Mouse (Mus musculus): ENCODE measurements around the gene Cdh4.

Gene Cdh4

DNA sequence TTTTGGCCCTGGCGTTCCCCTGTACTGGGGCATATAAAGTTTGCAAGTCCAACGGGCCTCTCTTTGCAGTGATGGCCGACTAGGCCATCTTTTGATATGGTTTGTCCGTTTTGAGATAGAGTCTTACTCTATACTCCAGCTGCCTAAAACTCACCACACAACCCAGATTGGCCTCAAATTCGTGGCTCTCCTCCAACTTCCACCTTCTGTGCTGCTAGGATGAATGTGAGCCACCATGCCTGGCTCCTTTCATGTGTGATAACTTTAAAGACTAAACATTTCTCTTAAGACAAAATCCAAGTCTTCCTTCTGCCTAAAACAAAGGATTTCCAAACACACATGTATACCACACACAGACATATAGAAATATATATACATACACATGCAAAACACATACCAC, 246.7 kb downstream of the Cdh4 start:
- DNase-seq = no peak

- peak; percentile 59 for DNase-seq
These were observed 247.5 kb downstream of the Cdh4 start for GRCm38 (mm10) chr2:179689761-179690160.

GRCm38 (mm10) chr2:179690571-179690970, 248.3 kb downstream of the Cdh4 start:
- peak; percentile 63 for DNase-seq

- no peak for DNase-seq
These were observed 252.7 kb downstream of the Cdh4 start for GRCm38 (mm10) chr2:179694936-179695335.

GRCm38 (mm10) chr2:179697601-179698000, 255.4 kb downstream of the Cdh4 start:
- DNase-seq = no peak

- DNase-seq = peak; percentile 22
These were observed 256.2 kb downstream of the Cdh4 start for GRCm38 (mm10) chr2:179698196-179698985.

GRCm38 (mm10) chr2:179705043-179705442, 262.8 kb downstream of the Cdh4 start:
- DNase-seq = no peak

GRCm38 (mm10) chr2:179705461-179705860, 263.2 kb downstream of the Cdh4 start:
- DNase-seq = no peak

- DNase-seq = no peak
These were observed 264.4 kb downstream of the Cdh4 start for GRCm38 (mm10) chr2:179706616-179707015.

GRCm38 (mm10) chr2:179709111-179709510, 266.9 kb downstream of the Cdh4 start:
- no peak for DNase-seq

DNA sequence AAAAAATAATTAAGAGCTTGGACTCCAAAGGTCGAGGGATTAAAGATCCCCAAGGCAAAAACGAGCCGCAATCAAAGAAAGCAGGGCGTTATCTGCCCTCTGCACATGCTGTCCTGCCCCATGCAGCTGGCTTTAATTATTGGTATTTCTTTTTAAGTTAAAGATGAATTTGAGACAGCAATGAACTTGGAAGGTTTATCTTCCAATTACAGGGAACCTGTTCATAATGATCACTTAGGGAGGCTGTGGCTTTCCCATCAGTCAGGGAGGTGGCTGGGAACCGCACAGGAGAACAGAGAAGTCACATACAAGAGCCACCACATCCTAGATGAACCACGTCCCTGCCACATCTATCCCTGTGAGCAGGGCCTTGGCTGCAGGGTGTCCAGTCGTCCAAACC, 270.5 kb downstream of the Cdh4 start:
- no peak for DNase-seq

DNA sequence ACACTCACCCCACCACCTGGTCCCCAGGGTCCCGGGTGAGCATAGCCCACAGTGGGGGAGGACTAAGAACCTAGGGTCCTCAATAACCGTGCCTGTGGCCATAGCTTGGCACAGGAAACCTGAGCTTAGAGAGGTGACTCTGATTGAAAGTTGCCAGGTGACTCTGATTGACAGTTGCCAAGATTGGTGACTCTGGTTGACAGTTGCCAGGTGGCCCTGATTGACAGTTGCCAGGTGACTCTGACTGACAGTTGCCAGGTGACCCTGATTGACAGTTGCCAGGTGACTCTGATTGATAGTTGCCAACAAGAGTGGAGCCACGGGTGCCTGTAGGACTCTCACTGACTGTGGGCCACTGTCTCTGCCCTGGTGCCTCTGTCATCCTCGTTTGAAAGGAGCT, 271.1 kb downstream of the Cdh4 start:
- no peak for DNase-seq

DNA sequence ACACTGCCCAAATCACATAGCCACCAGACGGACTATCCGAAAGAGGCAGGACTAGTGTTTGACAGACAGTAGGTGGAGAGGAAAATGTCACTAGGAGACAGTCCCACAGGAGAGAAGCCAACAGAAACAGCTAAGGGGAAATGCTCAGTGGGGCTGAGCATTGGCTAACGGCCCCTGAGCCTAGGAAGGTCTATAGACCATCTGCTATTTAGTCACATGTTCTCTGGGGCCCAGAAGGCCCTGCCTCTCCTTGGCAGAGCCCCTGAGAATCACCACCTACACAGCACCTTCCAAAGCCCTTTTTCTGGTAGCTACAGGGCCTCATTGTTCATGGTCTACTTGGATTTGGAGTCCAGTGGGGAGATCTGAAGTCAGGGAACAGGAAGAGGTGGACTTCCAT, 271.9 kb downstream of the Cdh4 start:
- DNase-seq = no peak

GRCm38 (mm10) chr2:179715375-179715774, 273.1 kb downstream of the Cdh4 start:
- no peak for DNase-seq

GRCm38 (mm10) chr2:179720366-179720765, 278.1 kb downstream of the Cdh4 start:
- DNase-seq = no peak

DNA sequence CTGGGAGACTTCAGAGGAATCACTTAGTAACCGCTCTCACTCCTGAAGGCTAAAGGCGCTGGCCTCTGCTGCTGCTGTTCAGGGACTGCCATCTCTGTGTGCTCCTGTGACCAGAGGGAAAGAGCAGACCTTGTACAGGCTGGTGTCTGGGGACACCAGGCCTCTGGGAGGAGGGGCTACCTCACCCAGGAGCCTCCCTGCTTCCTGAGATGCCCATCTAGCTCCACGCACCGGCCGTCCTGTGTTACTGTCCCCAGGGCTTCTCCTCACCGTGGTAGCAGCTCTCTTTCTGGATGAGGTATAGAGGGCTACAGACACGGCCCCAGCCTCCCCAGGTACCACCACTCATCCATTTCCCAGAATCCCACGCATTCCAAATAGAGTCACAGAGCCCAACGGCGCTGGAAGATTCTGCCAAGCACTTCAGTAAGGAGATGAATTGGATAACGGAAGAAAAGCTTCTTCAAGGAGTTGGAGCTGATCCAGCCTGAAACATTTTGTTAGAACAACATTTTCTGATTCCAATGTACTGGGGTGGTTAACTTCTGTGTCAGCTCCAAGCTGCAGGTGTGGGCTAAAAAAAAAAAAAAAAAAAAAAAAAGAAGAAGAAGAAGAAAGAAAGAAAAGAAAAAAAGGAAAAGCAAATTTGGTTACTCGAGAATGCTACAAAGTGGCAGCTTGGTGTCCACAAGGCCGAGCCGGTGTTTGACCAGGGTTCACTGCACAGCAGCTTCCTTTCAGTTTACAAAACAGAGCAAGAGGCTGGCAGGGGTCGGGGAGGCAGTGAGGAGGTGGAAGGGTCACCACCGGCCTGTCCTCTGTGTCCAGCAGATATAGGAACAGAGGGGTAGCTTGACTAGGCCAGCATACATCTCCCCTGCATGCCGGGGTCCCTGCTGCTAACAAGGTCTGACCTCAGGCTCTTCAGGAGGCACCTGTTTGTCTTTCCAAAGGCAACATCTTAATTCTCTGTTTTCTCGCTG, 279.6 kb downstream of the Cdh4 start:
- peak; percentile 19 for DNase-seq

DNA sequence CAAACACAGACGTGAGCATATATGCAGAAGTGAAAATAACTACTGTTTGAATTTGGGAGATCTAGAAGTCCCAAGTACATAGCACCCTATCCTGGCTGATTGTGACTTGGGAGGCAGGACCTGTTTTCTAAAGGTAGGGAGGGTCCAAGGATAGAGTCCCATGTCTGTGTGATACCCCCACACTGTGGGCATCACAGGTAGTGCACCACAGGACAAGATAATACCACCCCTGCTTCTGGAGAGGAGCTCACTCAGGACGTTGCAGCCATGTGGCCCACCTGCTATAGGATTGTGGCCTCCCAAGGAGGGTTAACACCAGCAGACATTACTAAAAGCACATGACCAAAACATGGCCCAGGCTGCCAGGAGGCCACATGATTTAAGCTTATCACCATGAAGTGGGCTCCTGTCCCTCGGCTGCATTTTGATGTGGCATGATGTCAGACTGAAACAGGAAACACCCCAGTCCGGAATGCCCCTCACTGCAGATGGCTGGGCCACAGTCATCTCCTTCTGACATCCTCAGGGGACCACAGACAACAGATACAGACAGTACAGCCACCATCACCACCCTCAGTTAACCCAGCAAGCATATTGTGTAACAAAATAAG, 280.6 kb downstream of the Cdh4 start:
- no peak for DNase-seq

DNA sequence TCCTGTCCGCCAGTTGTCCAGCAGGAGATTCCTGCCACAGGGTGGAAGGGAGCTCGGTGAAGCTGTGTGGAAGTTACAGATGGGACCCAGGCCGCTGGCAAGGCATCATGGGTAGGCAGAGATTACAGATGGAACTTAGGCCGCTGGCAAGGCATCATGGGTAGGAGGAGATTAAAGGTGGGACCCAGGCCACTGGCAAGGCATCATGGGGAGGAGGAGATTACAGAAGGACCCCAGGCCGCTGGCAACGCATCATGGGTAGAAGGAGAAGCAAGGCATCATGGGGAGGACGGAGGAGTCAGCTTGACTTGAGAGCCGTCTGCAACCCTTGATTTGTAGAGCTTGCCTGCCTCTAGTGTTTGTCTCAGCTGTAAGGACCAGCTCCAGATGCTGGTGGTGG, 281.2 kb downstream of the Cdh4 start:
- no peak for DNase-seq

- DNase-seq = peak; percentile 16
These were observed 286.8 kb downstream of the Cdh4 start for GRCm38 (mm10) chr2:179729002-179729401.

DNA sequence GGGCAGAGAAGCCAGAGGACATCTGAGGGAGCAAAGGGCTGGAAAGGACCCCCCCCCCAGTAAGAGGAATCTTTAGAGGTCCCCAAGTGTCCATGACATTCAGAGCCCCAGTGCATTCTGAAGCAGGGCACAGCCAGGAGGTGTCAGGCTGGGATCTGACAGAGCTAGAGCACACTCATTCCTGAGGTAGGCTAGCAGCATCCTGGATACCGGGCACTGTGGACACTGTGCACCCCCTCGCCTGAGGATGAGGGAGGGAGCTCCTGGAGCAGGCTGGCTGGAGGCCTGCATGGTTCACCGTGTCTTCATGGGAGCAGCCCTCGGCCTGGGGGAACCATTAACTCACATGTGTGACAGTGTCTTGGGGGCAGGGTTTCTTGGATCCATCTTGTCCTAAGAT, 287.6 kb downstream of the Cdh4 start:
- DNase-seq = no peak

DNA sequence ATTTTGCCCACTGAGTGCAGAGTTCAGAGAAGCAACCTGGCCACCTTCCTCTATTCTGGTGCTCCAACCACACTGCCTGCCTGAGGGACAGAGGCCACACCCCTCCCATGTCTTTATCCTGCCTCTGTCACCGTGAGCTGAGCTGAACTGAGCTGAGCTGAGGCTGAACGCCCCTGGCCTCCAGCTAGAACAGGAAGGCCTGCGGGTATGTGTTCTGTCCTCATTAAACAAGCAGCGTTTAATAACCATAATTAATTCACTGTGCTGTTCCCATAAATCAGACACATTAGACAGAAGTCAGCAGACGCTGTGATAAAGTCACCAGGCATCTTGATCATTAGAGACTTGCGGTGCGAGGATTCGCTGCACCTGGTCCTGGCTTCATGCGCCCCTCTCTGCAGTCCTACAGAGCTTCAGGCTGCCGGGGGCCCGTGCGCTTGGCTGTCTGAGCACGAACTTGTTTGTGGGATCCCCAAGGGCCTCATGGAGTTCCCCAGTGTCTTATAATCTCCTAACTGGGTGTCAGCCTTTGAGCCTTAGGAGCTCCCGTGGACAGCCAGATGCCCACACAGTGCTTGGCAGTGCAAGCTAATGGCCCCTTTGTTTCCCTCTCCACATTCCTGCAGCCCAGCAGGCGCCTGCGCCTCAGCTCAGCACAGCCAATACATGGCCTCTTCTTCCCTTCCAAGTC, 291.1 kb downstream of the Cdh4 start:
- no peak for DNase-seq

DNA sequence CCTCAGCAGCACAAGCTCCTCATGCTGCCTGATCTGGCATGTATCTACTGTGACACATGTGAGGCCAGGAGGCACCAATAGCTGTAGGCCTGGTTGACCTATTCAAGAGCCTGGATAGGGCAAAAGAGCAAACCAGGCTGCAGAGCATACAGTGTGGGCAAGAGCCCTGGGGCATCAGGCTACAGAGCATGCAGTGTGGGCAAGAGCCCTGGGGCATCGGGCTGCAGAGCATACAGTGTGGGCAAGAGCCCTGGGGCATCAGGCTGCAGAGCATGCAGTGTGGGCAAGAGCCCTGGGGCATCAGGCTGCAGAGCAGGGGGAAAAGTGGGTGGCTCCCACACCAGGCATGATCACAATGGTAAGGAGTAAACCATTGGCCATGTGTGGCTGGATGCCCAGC, 300.2 kb downstream of the Cdh4 start:
- DNase-seq = no peak

DNA sequence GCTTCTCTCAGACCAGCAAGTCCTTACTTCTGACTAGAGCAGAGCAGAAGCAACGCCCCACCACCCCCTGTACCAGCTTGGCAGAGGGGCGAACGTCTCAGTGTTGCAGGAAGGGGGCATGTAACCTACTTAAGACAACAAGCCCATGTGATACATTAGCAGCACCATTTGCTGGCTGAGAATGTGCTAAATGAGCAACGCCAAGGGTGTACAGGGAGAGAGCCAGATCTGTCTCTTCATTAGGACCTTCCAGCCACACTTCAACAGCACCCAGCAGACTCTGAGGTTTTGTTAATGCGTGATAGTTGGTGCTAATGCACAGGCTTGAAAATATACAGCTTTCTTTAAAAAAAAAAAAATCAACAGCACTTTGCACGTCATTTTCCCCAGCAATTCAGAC, 300.6 kb downstream of the Cdh4 start:
- no peak for DNase-seq

All from lung, postnatal 10 days (tissue).